In the genomic region with DNA sequence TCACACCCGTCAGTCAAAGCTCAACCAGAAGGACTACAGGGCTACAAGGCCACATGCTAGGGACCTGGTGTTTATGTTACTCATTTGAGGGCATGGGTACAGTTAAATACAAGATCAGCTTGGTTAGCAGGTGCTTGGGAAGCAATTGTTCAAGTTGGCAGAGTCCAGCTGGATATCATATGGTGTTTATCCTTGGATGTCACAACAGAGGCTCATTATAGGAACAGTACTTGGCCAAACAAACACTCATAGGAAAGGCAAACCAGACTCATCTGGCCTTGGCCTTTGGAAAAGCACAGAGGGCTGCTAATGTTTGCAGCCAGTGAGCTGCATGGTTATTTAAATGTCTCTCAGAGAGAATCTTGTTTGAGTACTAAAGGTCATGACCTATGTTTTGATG, we compare ENCODE assay signal across 21 mouse cellular contexts.
DNase-seq lines count a peak whose midpoint lies in the region; ATAC-seq and TF ChIP-seq lines count a peak whose summit lies in the region.
"Had no signal": no experiment of that assay in that cellular context is flagged by ENCODE, and none has a peak within 500 bp of the region (broad histone marks: within the 10 kb centered on the region; RNA-seq: fewer than 3 reads in every experiment).

No protein-coding gene starts in this region.

- no peak for DNase-seq in liver
- DNase-seq in adrenal gland, adult 8-10 months = peak; percentile 13
- peak; percentile 77 for DNase-seq in brain, embryonic 14.5 days (ENCODE audit: low read depth)
- DNase-seq in retina, embryonic 14.5 days (ENCODE audit: low spot score) = peak; percentile 20
- DNase-seq in urinary bladder, postnatal 36 days (ENCODE audit: low spot score in 2 of 2) = no peak
- DNase-seq: cerebellum, adult 18-20 months; cerebellum, postnatal 14 days; kidney, adult 11 months; kidney, postnatal 4 days; thymus, adult 2 months had no signal

- no peak overlapping the region for H3K9ac ChIP-seq in liver, embryonic 16.5 days (ENCODE audit: low read depth, low read length)
- H3K9ac ChIP-seq: kidney, embryonic 15.5 days; limb, embryonic 13.5 days; liver, embryonic 14.5 days had no signal

- no peaks in the 10 kb centered on the region for H3K4me1 ChIP-seq in liver, embryonic 16.5 days (ENCODE audit: control insufficient read depth, low read depth, low read length)
- H3K4me1 ChIP-seq: heart, embryonic 10.5 days; kidney, embryonic 15.5 days; limb, embryonic 13.5 days; midbrain, embryonic 10.5 days had no signal

- H3K27me3 ChIP-seq in liver, embryonic 16.5 days (ENCODE audit: control insufficient read depth, insufficient read depth, low read depth, low read length) = no peaks in the 10 kb centered on the region
- H3K27me3 ChIP-seq: kidney, embryonic 15.5 days; limb, embryonic 13.5 days had no signal

- TF ChIP-seq CTCF in brain, embryonic 14.5 days (IDR thresholded peaks at IDR 0.05; ENCODE audit: borderline replicate concordance, extremely low read depth, insufficient read depth, insufficient read length) = no peak

- no peaks in the 10 kb centered on the region for H3K36me3 ChIP-seq in liver, embryonic 16.5 days (ENCODE audit: control insufficient read depth, insufficient read depth)
- H3K36me3 ChIP-seq: heart, embryonic 10.5 days; kidney, embryonic 15.5 days; limb, embryonic 13.5 days; midbrain, embryonic 10.5 days had no signal

- WGBS in liver, embryonic 16.5 days (ENCODE audit: insufficient replicate concordance) = 48% methylated on average over 1 of the region's 1 CpGs

- no peak overlapping the region for H3K4me2 ChIP-seq in liver, embryonic 16.5 days (ENCODE audit: low read depth, low read length)
- H3K4me2 ChIP-seq: kidney, embryonic 15.5 days; limb, embryonic 13.5 days had no signal

- TF ChIP-seq POLR2A in brain, embryonic 14.5 days (IDR thresholded peaks at IDR 0.05; ENCODE audit: borderline replicate concordance, extremely low read depth, insufficient read depth, insufficient read length, poor library complexity, severe bottlenecking) = no peak

- H3K9me3 ChIP-seq in liver, embryonic 16.5 days (replicated peaks; ENCODE audit: control insufficient read depth, low read length) = no peaks in the 10 kb centered on the region
- H3K9me3 ChIP-seq: heart, embryonic 10.5 days; kidney, embryonic 15.5 days; limb, embryonic 13.5 days; midbrain, embryonic 10.5 days had no signal

- no peak overlapping the region for H3K4me3 ChIP-seq in liver, embryonic 16.5 days (ENCODE audit: low read depth, low read length)
- H3K4me3 ChIP-seq: heart, embryonic 10.5 days; kidney, embryonic 15.5 days; limb, embryonic 13.5 days; midbrain, embryonic 10.5 days; myocyte had no signal

- no peak overlapping the region for H3K27ac ChIP-seq in liver, embryonic 16.5 days (ENCODE audit: low read length)
- H3K27ac ChIP-seq: heart, embryonic 10.5 days; hindbrain, postnatal 0 days; kidney, embryonic 15.5 days; limb, embryonic 13.5 days; liver, embryonic 14.5 days; midbrain, embryonic 10.5 days had no signal

- peak; percentile 41; the same call in 1 of the 2 replicates for ATAC-seq in liver, embryonic 16.5 days (ENCODE audit: low read depth)
- ATAC-seq in erythroid progenitor cell, adult 5-6 weeks (replicated peaks; ENCODE audit: low FRiP score, poor library complexity, severe bottlenecking) = no peak
- ATAC-seq: hindbrain, postnatal 0 days; lung, postnatal 0 days; midbrain, embryonic 16.5 days had no signal

Comparison
In these comparisons a context has a peak if more than half of its experiments do, and no peak if none do; other contexts are left out.
1. DNase-seq: peak in adrenal gland, adult 8-10 months (single experiment), brain, embryonic 14.5 days (single experiment) and retina, embryonic 14.5 days (single experiment); none in liver (single experiment) and urinary bladder, postnatal 36 days (0 of 2).